Mouse (Mus musculus): ENCODE results near the gene Cenpj.

Gene Cenpj

DNA sequence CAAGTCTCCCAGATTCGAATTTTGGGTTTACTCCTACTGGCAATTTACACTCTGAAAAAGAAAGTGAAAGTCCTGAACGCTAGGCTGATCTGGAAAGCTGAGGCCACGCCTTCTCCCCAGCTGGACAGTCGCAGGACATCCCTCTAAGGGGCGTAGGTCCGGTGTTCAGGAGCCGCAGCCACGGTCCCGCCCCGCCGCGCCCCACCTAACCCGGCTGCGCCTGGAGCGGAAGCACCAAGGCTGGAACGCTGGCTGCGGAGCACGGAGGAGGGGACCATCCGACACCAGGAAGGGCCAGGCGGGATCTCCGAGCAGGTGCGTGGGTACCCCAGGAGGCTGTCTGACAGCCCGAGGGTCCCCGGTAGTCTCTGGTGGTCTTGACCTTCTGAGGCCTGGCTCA, at the start of gene Cenpj, which contains the start of gene Parp4:
Gene Cenpj, minus strand, starts transcription at position 10 of the 400 bp plus-strand sequence.
Gene Parp4, plus strand, starts transcription at position 204 of the 400 bp plus-strand sequence.
- peak; percentile 78 for DNase-seq

DNA sequence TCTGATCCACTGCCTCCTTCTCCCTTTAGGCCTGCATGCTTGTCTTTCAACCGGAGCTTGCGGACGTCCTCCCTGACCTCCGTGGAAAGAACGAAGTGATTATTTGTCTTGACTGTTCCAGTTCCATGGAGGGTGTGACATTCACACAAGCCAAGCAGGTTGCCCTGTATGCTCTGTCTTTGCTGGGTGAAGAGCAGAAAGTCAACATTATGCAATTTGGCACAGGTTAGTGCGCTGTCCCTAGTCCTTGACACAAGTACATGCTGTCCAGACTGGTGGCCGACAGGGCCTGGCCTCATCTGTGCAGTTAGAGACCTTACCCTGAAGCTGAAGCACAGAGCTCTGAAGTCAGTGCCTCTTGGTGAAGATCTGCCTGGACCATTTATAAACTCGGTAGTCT, 45.2 kb upstream of the Cenpj start:
- no peak for DNase-seq

DNA sequence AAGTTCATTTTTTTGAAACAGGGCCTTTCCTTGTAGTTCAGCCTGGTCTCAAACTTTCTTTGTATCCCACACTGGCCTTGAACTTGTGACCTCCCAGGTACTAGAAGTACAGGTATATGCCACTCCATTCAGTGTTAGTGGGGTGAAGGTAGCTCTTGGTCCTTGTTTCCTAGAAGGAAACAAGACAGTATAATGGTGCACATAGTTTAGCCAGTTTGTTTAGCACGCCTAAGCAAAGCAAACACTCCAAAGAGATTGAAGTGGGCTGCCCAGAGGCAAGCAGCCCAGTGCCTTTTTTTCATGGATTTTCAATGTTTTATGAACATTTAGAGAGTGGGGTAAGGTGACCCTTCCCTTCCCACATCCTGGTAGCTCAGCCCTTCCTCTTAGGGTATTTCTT, 42.2 kb upstream of the Cenpj start:
- no peak for DNase-seq

DNA sequence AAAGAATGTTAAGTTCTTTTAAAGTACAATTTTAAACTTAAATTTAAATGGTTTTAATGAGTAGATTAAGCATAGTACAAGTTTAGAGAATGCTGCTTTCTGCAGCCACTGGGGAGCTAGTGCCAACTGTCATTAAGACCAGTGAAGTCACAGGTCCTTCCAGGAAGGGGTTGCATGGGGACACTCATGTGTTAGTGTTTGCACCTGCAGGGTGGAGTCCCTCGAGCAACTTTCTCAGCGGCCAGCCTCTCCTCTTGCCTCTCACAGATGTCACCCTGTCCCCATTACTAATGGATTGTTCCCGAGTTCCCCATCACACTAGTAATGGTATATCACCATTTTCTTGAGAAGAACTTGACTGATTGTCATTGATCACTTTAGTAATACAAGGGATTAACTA, 38.0 kb upstream of the Cenpj start:
- no peak for DNase-seq

DNA sequence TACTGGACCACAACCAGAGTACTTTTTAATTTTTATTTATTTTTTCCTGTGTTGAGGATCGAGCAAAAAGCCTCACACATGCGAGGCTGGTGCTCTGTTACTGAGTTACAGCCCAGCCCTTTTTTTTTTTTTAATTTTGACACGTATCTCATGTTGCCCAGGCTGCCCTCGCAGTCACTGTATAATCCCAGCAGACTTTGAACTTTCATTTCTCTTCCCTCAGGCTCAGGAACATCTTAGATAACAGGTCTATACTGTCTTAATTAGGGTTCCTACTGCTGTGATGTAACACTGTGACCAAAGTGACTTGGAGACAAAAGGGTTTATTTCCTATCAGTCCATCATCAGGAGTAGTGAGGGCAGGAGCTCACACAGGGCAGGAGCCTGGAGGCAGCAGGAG, 29.9 kb upstream of the Cenpj start:
- no peak for DNase-seq

DNA sequence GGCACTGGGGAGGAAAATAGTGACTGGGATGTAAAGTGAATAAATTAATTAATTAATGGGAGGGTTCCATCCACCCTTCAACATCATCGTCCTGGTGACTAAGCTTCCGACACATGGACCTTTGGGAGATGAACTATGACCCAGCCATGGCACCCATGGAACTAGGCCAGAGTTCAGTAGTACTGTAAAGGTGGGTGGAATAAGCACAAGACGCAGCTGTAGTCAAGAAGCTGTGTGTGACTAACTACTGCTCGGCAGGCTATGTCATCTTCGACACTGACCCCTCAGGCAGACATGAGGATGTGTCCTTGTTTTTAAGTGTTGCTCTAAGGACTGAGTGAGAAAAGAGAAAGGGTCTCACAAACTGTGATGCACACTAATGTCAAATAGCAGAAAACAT, 29.2 kb upstream of the Cenpj start:
- DNase-seq, result no peak

DNA sequence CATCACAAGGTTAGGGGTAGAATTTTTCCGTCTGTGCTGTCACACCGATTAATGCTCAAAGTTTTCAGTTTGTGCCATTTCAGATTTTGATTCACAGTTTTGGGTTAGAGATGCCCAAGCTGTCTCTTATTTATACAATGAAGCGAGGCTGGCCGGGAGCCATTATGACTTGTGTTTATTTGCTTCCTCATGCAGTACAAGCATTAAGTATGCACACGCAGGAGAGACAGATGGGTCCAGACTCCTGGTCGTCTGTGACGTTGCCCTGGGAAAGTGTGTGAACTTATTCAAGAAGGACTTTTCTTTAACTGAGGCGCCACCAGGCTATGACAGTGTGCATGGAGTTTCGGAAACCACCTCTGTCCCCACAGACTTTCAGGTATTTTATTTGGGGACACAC, 26.8 kb upstream of the Cenpj start:
- DNase-seq, result no peak

DNA sequence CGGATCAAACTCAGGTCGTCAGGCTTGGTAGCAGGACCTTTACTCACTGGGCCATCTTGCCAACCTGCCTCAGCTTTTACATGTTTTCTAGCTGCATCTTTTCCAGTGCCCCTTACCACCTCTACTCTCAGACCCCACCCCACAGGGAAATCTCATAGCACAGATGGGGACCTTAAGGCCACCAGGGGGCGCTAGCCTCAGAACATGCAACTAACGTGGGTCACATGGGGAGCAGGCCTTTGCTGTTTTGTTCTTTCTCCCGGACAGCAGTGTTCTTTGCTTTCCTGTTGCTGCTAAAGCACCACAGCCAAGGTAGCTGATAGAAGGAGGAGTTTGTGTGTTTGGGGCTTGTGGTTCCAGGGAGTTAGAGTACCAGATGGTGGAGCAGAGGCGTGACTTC, 23.5 kb upstream of the Cenpj start:
- no peak for DNase-seq

DNA sequence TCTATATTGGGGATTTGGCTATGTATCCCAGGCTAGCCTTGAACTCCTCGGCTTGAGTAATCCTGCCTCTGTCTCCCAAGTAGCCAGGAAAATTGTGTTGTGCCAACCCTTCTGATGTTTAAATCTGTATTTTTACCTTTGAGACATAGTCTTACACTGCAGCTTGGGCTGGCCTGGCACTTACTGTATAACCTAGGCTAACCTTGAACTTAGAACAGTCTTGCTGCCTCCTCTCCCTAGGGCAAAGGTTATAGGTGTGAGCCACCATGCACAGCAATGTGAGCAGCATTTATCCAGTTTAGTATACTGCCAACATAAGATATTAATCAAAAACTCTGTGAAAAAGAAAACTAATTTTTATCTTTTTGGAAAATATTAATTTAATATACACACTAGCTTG, 19.6 kb upstream of the Cenpj start:
- no peak for DNase-seq

DNA sequence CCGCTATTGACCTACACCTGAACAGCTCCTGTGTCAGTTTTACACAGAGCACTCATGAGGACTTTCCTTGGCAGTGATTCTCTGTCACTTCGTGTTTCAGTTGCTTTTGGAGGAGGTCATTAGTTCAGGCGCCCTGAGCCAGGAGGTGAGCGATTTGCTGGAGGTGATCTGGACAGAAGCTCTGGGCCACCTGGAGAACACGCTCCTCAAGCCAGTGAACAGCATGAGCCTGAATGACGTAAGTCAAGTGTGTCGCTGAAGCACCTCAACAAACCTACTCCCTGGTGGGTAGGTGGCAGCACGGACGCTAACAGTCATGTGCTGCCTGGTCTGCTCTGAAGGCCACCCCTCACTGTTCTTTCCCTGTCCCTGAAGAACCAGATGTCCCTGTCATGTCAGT, 17.0 kb upstream of the Cenpj start:
- peak; percentile 58 for DNase-seq

DNA sequence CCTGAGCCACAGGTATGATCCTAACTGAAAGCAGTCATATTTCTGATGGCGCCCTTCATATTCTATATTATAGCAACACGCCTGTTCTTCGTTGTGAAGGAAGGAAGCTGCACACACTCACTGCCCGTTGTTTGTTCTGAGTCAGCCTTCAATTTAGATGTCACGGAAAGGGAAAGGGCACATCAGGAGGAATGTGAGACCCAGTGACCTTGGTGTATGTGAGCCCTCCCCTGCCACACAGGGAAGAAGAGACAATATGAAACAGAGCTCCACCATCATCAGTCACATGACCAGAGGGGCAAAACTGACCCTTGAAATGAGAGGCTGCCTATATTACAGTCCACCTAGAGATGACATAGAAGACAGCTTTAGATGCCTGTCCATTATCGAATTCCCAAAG, 7.1 kb upstream of the Cenpj start:
- DNase-seq, result no peak

DNA sequence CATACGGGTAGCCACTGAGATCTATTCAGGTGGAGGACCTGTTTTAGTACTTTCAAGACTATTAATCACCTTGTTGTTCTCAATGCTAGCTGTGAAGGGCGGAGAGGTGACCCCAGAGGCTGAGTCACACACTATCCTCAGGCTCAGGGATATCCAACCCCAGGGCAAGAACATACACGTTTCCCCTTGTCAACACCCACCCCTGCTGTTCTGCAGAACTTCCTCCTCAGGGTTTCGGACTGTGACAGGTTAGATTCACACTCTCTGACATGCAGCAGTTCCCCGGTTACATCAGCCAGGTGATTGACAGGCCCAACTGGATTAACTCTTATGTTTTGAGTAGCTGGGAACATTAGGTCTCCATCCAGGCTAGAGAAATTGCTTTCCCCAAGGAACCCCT, 5.9 kb upstream of the Cenpj start:
- DNase-seq, result no peak

DNA sequence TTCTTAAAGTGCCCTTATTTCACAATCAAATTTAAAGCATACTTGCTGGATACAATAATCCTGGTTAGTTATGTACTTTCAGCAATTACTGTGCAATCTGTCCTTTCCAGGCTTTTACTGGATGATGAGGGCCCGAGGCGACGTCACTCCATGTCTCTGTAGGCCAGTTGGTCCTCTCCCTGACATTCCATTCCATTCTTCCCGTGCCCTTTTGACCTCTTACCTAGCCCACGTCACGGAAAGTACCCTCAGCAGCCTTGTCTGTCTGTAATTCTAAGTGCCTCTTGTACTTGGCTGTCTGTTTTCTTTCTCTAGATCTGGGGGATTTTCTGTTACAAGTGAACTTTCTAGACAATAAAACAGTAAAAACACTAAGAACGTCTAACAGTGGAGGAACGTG, 3.8 kb upstream of the Cenpj start:
- DNase-seq, result no peak

DNA sequence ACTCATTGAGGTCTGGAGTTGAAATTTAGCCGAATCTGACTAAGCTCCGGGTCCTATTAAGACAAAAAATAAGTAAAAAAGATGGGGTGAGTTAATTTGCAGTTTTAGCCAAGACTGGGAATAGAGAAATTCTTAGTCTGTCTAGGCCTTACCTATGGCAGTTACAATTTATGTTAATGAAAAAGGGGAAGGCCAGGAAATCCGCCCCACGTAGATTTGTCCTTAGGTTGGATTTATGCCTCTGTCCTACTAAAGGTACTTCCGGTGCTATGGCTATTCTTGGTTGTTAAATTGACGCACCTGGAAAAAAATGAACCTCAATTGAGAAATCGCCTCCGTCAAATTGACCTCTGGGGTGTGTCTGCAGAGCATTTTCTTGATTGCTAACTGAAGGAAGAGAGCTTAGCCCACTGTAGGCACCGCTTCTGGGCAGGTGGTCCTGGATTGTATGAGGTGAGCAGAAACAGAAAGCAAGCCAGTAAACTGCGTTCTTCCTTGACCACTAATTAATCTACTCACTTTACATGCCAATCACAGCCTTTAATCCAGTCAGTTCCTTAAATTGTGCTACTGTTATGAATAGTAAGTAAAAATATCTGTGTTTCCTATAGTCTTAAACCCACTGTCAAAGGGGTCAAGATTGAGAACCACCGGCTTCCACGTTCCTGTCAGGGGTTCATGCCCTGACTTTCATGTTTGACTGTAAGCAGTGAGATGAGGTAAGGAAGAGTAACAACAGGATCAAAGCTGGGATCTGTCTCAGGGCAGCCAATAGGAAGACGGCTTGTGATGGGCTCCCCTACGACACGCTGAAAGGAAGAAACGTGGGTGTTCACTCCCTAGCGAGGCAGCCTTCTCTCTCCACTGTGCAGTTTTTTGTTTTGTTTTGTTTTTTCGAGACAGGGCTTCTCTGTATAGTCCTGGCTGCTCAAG, 1.0 kb upstream of the Cenpj start:
- no peak for DNase-seq

DNA sequence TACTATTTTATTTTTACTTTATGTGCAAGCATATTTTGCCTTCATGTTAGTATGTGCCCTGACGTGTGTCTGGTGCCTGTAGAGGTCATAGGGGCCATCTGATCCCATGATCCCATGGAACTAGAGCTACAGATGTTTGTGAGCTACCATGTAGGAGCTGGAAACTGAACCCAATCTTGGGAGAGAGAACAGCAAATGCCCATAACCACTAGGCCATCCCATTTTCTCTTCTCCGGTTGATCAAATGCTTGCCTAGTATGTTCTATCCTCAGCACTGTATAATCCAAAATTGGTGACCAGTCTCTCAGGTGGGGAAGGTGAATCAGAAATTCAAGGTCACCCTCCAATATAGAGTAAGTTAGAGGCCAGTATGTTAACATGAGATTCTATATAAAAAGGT, 2.7 kb downstream of the Cenpj start:
- no peak for DNase-seq

DNA sequence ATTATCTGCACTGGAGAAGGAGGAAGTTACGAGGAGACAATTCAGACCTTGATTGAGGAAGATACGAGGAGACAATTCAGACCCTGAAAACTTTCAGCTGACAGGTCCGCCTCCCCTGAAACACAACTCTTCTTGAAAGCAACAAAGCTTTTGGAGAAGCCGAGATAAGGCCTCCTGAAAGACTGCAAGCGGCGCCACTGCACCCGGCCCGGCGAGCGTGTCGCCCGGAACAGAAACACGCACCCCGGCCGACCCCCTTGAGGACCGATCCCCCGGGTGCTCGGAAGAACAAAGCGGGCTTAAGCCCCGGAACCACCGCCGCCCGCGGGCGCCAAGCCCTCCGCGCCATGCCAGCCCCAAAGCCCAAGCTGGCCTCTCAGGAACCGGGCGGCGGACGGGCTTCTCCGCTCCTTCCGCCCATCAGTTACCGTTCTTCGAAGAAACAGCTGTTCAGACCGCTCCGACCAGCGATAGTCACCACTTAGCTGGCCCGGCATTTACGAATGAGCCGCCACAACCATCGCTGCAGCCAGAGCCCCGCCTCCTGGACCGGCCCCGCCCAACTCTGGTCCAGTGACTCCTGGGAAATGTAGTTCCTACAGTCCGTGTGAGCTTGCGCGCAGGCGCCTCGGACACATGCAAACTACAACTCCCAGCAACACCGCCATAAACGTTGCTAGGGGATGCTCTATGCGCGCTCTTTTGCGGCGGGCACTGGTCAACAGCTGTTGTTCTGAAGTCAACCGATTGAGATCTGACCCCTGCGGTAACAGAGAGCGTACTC, 3.7 kb downstream of the Cenpj start:
- DNase-seq, result peak; percentile 97

DNA sequence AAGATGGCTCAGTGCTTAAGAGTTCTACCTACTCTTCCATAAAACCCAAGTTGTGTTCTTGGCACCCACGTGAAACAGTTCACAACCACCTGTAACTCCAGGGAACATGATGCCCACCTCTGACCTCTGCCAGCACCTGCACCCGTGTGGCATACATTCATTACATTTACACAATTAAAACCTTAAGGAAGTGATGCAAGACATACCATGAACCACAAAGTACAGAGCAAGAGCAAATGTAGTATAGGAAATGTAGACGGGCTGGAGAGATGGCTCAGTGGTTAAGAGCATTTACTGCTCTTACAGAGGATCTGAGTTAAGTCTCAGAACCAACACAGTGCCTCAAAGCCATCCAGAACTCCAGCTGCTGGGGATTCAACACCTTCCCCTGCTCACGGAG, 6.2 kb downstream of the Cenpj start:
- no peak for DNase-seq

DNA sequence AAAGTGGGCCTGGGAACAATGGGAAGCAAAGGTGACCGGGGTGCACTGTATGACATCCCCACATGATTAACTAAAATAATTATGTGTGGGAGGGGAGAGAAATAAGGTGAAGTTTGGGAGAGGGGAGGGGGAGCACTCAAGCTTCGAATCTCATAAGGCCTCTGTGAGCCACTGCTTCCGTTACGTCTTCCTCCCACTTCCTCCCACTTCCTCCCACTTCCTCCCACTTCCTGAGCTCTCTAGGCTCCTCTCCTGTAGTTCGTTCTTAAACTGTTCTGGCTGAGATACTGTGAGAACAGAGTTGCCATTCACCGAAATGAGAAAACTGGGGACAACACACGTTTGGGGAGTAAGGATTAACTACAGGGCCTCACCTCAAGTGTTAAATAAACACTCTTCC, 7.7 kb downstream of the Cenpj start:
- DNase-seq, result no peak

DNA sequence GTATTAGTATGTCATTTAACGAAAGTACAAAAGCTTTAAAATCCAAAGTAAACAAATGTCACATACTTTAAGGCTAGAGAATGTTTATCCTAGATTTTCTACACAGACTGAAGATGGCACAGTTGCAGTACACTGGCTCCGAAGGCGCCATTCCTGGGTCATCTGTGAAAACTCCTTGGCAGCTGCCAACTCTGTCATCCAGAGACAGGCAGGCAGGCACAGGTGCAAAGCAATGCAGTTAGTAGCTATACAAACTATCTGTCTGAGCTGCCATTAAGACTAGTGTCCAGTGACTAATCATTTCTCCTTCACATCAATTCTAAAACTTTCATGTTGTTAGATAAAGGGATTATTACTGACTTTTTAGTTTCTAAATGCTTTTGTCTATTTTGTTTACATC, 16.1 kb downstream of the Cenpj start:
- no peak for DNase-seq

DNA sequence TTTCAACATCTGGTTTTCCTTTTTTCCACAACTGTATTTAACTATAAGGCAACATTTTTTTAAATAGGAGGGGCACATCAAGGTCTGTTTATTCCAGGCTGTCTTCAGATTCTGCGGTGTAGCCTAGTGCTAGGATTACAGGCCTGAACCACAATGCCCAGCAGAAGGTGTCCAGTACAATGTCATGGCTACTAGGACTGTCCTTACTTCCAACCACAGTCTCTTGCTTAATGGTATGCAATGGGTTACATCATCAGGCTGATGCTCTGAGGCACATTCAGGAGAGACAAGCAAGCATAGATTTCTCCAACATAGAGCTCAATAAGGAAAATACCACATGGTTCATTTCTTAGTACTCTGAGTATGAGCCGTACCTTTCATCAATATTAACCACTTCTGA, 20.5 kb downstream of the Cenpj start:
- no peak for DNase-seq

DNA sequence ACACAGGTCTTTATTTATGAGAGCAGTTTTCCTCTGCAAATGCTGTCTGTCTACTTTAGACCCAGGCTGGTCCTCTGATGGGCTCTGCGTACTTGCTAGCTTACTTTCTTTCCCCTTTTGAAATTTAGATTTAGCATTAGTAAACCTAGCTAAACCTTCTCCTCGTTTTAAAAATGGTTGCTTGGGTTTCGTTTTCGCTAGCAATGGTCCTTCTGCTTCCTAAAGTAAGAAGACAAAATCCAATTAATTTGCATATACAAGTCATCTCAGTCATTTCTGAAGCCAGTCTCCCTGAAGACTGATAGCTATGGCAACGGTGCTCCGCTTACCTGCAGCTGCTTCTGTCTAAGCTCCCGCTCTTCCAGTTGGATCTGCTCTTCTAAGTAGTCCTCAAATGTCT, 21.9 kb downstream of the Cenpj start:
- no peak for DNase-seq

DNA sequence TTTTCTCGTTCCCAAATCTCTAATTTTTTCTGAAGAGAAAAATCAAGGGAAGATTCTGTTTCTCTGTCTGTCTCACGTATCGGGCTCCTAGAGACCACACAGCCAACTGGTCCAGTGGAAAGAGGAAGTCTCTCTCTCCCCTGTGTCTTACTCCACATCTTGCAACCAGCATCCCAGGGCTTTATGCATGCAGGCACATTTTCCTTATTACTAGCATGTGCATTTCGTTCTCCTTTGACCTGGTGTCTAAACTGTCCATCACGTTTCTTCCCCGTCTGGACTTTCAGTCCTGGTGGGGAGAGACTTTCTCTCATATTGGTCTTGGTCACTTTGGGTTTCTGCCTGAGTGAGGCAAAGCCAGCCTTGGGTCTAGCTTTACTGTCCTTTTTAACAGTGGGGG, 22.3 kb downstream of the Cenpj start:
- no peak for DNase-seq

DNA sequence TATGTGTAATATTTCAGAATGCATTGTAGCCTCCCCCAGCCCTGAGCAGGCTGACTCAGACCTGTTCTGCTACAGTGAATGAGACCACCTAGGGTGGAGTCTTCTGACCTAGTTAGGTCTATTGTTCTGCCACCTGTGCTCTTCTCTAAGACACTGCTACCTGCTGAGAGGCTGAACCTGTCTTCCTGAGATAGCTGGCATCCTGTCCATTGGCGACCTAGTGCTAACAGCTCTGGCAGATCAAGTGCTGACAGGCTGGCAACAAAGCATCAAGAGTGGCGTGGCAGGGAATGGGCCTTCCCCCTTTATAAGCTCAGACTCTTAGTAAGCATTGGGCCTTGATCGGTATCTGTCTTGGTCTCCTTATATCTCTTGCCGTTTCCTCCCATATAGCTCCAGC, 24.3 kb downstream of the Cenpj start:
- DNase-seq, result peak; percentile 95

DNA sequence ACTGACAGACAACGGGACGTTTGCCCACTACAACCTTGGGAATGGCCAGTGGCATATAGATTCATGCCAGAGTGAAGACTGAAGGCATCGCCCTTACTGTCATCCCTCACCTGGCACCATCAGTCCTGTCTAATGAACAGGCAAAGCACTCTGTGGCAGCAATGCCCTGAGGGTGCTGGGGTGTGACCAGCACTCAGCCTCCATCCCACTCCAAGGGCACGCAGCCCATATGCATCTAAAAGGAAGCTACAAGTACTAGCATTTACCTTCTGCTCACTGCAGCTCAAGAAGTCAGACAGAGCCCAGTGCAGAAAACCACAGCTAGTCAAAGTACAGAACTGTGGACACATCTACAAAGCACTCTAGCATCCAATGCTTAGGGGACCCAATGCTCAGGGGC, 29.7 kb downstream of the Cenpj start:
- no peak for DNase-seq

Measured in cerebellum, adult 9-11 months (tissue).